Mouse (Mus musculus) left cerebral cortex, postnatal 10 days (tissue): ENCODE measurements at regions not wholly inside any gene's neighbourhood (a gene's known extent, or its start where the extent isn't known, plus 50 kb on each side); places are given as distances from the start of the nearest gene placed in this dataset.

Experiments
- DNase-seq, 2 experiments: peaks; one replicate each; pipeline ENCODE4 v3.0.0; 2021 to 2022; ENCODE audit warnings: low spot score in 2 of 2, mixed read lengths in 1 of 2; ENCODE audit errors: extremely low spot score in 1 of 2
- intact Hi-C: fragments of 180-260 bp; cut with DNase I; formaldehyde crosslinking; loops from one replicate; pipeline ENCODE4 v1.15.1; 2025

GRCm38 (mm10) chr3:77051884-77052283 is 977.8 kb downstream of the Fstl5 start:
- intact Hi-C loops = no loop called here

DNA sequence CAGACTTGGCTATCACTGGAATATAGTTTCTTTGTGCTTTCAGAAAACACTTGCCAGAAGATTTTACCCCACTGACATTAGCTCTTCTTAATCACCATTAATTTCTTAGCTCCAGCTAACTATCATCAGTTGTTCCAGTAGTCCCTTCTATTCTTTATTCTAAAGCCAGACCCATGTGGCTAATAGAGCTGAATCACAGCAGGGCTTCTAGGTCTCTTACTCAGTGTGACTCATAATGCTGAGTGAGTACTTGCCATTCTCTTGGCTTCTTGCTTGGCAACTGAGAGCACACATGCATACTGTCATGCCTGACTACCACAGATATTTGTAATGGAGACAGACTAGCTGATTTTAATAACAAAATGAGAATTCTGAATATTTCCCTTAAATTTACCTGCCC is 1001.0 kb downstream of the Fstl5 start:
- intact Hi-C loops = no loop called here
- no peak for DNase-seq

More at GRCm38 (mm10) chr3:77051884-77052283, 977.8 kb downstream of the Fstl5 start:
- DNase-seq = no peak

DNA sequence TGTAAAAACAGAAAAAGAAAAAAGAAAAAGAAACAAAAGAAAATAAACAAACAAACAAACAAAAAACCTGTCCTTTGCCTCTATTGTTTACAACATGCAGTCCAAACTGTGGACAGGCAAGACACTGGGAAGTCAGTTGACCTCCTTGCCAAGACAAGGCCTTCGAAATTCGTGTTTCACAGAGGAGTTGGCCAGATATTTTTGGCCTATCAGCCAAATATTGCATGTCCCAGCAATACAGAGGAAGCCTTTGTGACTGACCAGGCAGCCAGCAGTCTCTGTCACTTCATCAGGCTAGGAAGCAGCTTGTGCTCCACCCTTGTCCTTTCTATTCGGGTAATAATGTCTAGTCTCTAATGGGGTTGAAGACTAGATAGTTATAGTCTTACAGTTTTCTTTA is 1017.7 kb downstream of the Fstl5 start:
- intact Hi-C loops = no loop called here
- no peak for DNase-seq

DNA sequence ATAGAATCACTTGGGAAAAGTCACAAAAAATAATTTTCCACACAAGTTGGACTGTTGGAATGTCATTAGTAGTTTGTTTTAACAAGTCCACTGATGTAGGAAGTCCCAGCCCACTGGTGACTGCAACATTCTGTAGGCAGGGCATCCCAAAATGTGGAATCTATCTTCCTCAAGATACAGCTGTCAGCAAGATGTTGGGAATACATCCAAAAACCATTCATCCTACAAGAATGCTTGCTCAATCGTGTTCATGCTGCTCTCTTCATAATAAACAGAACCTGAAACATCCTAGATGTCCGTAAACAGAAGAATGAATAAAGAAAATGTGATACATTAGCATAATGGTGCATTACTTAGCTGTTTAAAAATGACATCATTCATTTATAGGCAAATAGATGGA is 1038.9 kb downstream of the Fstl5 start:
- intact Hi-C loops = no loop called here

GRCm38 (mm10) chr3:77120581-77120980 is 1046.5 kb downstream of the Fstl5 start:
- intact Hi-C loops = no loop called here
- no peak for DNase-seq

More for the DNA sequence above, 1038.9 kb downstream of the Fstl5 start:
- no peak for DNase-seq

- no peak for DNase-seq
- intact Hi-C loops = no loop called here
Measured at GRCm38 (mm10) chr3:77151636-77152035, 1077.6 kb downstream of the Fstl5 start.

GRCm38 (mm10) chr3:77197828-77198227 is 1123.8 kb downstream of the Fstl5 start:
- intact Hi-C loops = no loop called here
- no peak for DNase-seq

DNA sequence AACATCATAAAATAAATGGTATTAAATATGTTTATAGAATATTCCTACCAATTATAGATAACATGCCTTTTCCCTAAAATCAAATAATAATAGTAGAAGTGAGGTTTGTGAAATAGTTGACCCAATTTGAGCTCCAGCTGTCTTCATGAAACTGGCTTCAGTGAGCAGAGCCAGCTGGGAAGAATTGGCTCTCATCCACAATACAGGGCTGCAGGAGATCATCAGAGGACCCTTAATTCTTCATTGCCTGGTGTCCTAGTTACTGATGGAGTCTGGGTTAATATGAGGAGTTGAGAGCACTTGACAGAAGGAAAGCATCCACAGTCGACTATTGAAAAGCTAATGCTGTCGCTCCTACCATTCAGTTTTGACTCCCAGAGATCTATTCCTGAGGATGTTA is 1124.2 kb downstream of the Fstl5 start:
- intact Hi-C loops = no loop called here
- DNase-seq = peak in 1 of 2 experiments; percentile 1

- intact Hi-C loops = no loop called here
- DNase-seq = no peak
Measured at GRCm38 (mm10) chr3:77226007-77226406, 1151.9 kb downstream of the Fstl5 start.
